Mouse (Mus musculus) layer of hippocampus, adult 8-10 months (tissue): ENCODE results near the gene Med12. TPM values are rescaled to one million over a fixed set of nuclear protein-coding genes. Genes with fewer than 3 reads are reported as not detected.

Experiments used
- total RNA-seq, 4 experiments: library from RNA; stranded (reverse); gene quantifications; 2 replicates each; pipeline ENCODE4 v1.2.4; 2022

Gene Med12
- total RNA-seq, 4 experiments from 2014 or later: 28.1 to 37.8 (median 33.4) TPM

Other genes with a start within 250 kb of the Med12 start
- 1 to 10 TPM in 1 of 4 experiments, under 1 TPM in 3; 0.14 to 1.1 (median 0.31) TPM for gene Tex11, start 214.4 kb upstream of the Med12 start, total RNA-seq
- gene Slc7a3, start 188.0 kb upstream of the Med12 start, total RNA-seq: 1 to 10 TPM; 7.2 to 7.6 (median 7.6) TPM
- gene Snx12, start 51.5 kb upstream of the Med12 start, total RNA-seq: 100 to 1,000 TPM in 1 of 4 experiments, 10 to 100 TPM in 3; 77.3 to 103 (median 85.8) TPM
- gene Foxo4, start 19.5 kb upstream of the Med12 start, total RNA-seq: 10 to 100 TPM; 18.9 to 24.7 (median 22.3) TPM
- gene Gm614, start 10.0 kb upstream of the Med12 start, total RNA-seq: not detected
- 1 to 10 TPM in 2 of 4 experiments, under 1 TPM in 2; 0.37 to 1.6 (median 1.1) TPM for gene Il2rg, start 5.8 kb upstream of the Med12 start, total RNA-seq
- gene Gm20489, start 5.0 kb upstream of the Med12 start, total RNA-seq: under 1 TPM in 1 of 4 experiments, not detected in 3; 0.27 TPM
- gene Nlgn3, start 25.1 kb downstream of the Med12 start, total RNA-seq: 100 to 1,000 TPM; 164 to 172 (median 167) TPM
- 10 to 100 TPM; 15.2 to 18.5 (median 17.0) TPM for gene Gjb1, start 102.3 kb downstream of the Med12 start, total RNA-seq
- 100 to 1,000 TPM; 169 to 203 (median 194) TPM for gene Zmym3, start 146.8 kb downstream of the Med12 start, total RNA-seq
- gene Nono, start 155.3 kb downstream of the Med12 start, total RNA-seq: 100 to 1,000 TPM; 121 to 138 (median 128) TPM
- 1 to 10 TPM in 3 of 4 experiments, not detected in 1; 1.2 to 2.1 (median 1.4) TPM for gene Itgb1bp2, start 175.1 kb downstream of the Med12 start, total RNA-seq